Mouse (Mus musculus) T-cell, adult 2 months (primary cell): Measurements from ENCODE around the gene Adh1.

Experiments
- DNase-seq: peaks from one replicate; pipeline ENCODE4 v3.0.0; 2022; ENCODE audit warnings: low spot score

Gene Adh1

GRCm38 (mm10) chr3:138290672-138291071, 29.9 kb downstream of the Adh1 start:
- no peak for DNase-seq

- no peak for DNase-seq
Observed at GRCm38 (mm10) chr3:138291529-138292117, 30.8 kb downstream of the Adh1 start.

GRCm38 (mm10) chr3:138293298-138293895, 32.6 kb downstream of the Adh1 start:
- no peak for DNase-seq

- DNase-seq: no peak
Observed at GRCm38 (mm10) chr3:138300130-138300529, 39.3 kb downstream of the Adh1 start.

- DNase-seq: no peak
Observed at GRCm38 (mm10) chr3:138302676-138303075, 41.9 kb downstream of the Adh1 start.

GRCm38 (mm10) chr3:138303771-138304488, 43.1 kb downstream of the Adh1 start:
- no peak for DNase-seq

- DNase-seq: no peak
Observed at GRCm38 (mm10) chr3:138304489-138304871, 43.7 kb downstream of the Adh1 start.

GRCm38 (mm10) chr3:138305486-138306289, 44.9 kb downstream of the Adh1 start:
- no peak for DNase-seq

GRCm38 (mm10) chr3:138306290-138306683, 45.5 kb downstream of the Adh1 start:
- DNase-seq: no peak

- DNase-seq: no peak
Observed at GRCm38 (mm10) chr3:138309910-138310309, 49.1 kb downstream of the Adh1 start.

- DNase-seq: no peak
Observed at GRCm38 (mm10) chr3:138311015-138311414, 50.2 kb downstream of the Adh1 start.

- DNase-seq: no peak
Observed at GRCm38 (mm10) chr3:138312965-138313364, 52.2 kb downstream of the Adh1 start, which contains the start of gene Adh6a. Gene Adh6a, plus strand, starts transcription at chr3:138313286.

GRCm38 (mm10) chr3:138316908-138317472, 56.2 kb downstream of the Adh1 start:
- no peak for DNase-seq

- no peak for DNase-seq
Observed at GRCm38 (mm10) chr3:138325001-138325400, 64.2 kb downstream of the Adh1 start.

- DNase-seq: no peak
Observed at GRCm38 (mm10) chr3:138325466-138325865, 64.7 kb downstream of the Adh1 start.

- no peak for DNase-seq
Observed at GRCm38 (mm10) chr3:138333910-138334309, 73.1 kb downstream of the Adh1 start.

GRCm38 (mm10) chr3:138334320-138334719, 73.5 kb downstream of the Adh1 start:
- peak; percentile 1 for DNase-seq

- no peak for DNase-seq
Observed at GRCm38 (mm10) chr3:138335566-138335965, 74.8 kb downstream of the Adh1 start.

- no peak for DNase-seq
Observed at GRCm38 (mm10) chr3:138336104-138336754, 75.4 kb downstream of the Adh1 start.
